Mouse (Mus musculus) Muller cell, postnatal 12 days (primary cell): ENCODE measurements around the gene Cyp2w1.
"Not testable (repeated sequence)": the region's sequence is repeated elsewhere in the genome, so short reads cannot be mapped to it uniquely, and the experiment has no call there.

Source experiments
- DNase-seq: peaks from one replicate; pipeline ENCODE4 v3.0.0-alpha.2; 2015; ENCODE audit errors: inconsistent ontology term

Cyp2w1 gene

DNA sequence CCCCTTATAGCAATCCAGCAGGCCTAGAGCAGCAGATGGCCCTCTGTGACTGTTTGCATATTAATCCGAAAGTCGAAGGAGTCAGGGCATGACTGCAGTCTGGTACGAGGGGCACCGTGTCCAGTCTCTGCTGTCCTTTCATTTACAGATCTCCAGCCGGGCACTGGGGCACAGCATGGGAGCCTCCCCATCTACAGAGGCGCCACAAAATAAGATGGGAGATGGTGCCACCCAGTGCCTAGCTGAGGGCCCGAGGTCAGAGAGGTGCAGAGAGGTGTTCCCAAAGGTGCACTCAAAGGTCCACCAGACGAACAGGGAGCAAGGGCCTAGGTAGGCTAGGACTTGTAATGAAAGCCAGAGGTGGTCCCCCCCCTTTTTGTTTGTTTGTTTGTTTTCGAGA is 30.8 kb downstream of the Cyp2w1 start:
- DNase-seq, result no peak

GRCm38 (mm10) chr5:139384531-139384930 is 32.1 kb downstream of the Cyp2w1 start:
- DNase-seq, result no peak

GRCm38 (mm10) chr5:139386047-139386446 is 33.6 kb downstream of the Cyp2w1 start:
- no peak for DNase-seq

GRCm38 (mm10) chr5:139387329-139388194 is 35.1 kb downstream of the Cyp2w1 start:
- no peak for DNase-seq

GRCm38 (mm10) chr5:139388195-139388570 is 35.8 kb downstream of the Cyp2w1 start:
- DNase-seq, result no peak

- peak; percentile 62 for DNase-seq
Measured at GRCm38 (mm10) chr5:139388694-139389675, 36.6 kb downstream of the Cyp2w1 start.

- peak; percentile 82 for DNase-seq
Measured at GRCm38 (mm10) chr5:139389676-139390061, 37.3 kb downstream of the Cyp2w1 start.

GRCm38 (mm10) chr5:139390324-139391119 is 38.1 kb downstream of the Cyp2w1 start:
- not testable (repeated sequence) for DNase-seq

- peak; percentile 61 for DNase-seq
Measured at GRCm38 (mm10) chr5:139391309-139391990, 39.0 kb downstream of the Cyp2w1 start.

DNA sequence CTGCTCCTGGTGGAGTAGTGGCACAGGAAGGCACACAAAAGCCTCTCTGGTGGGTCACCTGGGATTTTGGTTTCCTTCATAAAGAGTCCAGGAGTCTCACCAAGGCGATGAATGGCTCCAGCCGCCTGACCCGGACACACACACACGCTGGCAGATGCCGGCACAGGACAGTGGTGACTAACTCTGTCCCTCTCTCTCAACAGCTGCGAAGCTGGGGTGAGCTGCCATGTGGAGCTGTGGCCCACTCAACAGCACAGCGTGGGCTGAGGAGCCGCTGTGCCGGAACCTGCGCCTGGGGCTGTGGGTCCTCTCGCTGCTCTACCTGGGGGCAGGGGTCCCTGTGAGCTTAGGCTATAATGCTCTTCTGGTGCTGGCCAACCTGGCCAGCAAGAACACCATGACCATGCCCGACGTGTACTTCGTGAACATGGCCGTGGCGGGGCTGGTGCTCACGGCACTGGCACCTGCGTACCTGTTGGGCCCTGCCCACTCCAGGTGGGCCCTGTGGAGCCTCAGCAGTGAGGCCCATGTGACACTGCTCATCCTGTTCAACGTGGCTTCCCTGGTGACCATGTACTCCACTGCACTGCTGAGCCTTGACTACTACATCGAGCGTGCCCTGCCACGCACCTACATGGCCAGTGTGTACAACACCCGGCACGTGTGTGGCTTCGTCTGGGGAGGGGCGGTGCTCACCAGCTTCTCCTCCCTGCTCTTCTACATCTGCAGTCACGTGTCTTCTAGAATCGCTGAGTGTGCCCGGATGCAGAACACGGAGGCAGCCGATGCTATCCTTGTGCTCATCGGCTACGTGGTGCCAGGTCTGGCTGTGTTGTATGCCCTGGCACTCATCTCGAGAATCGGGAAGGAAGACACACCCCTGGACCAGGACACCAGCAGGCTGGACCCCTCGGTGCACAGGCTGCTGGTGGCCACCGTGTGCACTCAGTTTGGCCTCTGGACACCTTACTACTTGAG is 40.1 kb downstream of the Cyp2w1 start:
- DNase-seq, result no peak

- no peak for DNase-seq
Measured at GRCm38 (mm10) chr5:139393197-139393588, 40.8 kb downstream of the Cyp2w1 start.

GRCm38 (mm10) chr5:139394399-139394798 is 42.0 kb downstream of the Cyp2w1 start:
- no peak for DNase-seq

DNA sequence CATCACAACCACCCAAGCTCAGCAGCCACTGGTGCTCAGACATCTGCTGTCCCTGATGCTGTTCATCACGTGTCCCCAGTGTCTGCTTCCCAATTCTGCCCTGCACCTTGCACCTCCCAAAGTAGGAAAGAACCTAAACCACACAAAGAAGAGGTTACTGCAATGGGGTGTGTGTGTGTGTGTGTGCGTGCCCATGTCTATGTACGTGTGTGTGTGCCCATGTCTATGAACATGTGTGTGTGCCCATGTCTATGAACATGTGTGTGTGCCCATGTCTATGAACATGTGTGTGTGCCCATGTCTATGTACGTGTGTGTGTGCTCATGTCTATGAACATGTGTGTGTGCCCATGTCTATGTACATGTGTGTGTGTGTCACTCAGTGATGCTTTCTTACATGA is 43.1 kb downstream of the Cyp2w1 start:
- no peak for DNase-seq

- no peak for DNase-seq
Measured at GRCm38 (mm10) chr5:139397359-139397916, 45.0 kb downstream of the Cyp2w1 start.

- peak; percentile 89 for DNase-seq
Measured at GRCm38 (mm10) chr5:139397959-139398753, 45.7 kb downstream of the Cyp2w1 start.

GRCm38 (mm10) chr5:139398786-139399185 is 46.4 kb downstream of the Cyp2w1 start:
- no peak for DNase-seq

GRCm38 (mm10) chr5:139399991-139400390 is 47.6 kb downstream of the Cyp2w1 start:
- DNase-seq, result no peak

DNA sequence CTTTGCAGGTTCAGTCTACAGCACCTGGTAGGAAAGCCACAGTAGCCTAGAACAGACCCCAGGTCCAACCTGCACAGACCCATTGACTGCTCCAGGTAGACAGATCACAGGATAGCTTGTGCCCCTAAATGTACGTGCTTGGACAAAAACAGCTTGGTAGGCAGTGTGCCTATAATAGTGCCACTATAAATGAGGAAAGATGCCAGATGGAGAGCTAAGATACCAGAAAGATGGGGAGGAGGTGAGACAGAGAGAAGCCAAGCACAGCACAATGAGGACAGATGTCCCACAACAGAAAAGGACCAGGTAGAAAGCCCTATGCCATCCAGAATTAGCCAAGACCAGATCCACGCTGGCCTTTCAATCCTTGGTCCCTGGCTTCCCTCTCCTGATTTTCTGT is 49.7 kb downstream of the Cyp2w1 start:
- DNase-seq, result no peak
